Mouse (Mus musculus): Measurements from ENCODE around the gene Abhd15. TPM values are rescaled to one million over a fixed set of nuclear protein-coding genes. Genes with fewer than 3 reads are reported as not detected.

Gene Abhd15
- polyA plus RNA-seq, 1 experiment from 2014 or later = 1.8 TPM

GRCm38 (mm10) chr11:77504377-77504776 is 10.5 kb upstream of the Abhd15 start:
- H3K9me3 ChIP-seq (ENCODE audit: control insufficient read depth, low read length) = no peaks in the 10 kb centered on the region
- no peak overlapping the region for H3K27ac ChIP-seq (replicated peaks; ENCODE audit: low read depth, low read length)
- peaks cover 13% of the 10 kb centered on the region for H3K4me1 ChIP-seq (ENCODE audit: control insufficient read depth, insufficient read depth, low read length)
- H3K4me3 ChIP-seq (replicated peaks; ENCODE audit: low read depth, low read length) = no peak overlapping the region
- DNase-seq = no peak
- peaks cover 78% of the 10 kb centered on the region for H3K36me3 ChIP-seq (ENCODE audit: control insufficient read depth, insufficient read depth, low read length)
- H3K4me2 ChIP-seq (ENCODE audit: low read length) = no peak overlapping the region
- no peaks in the 10 kb centered on the region for H3K27me3 ChIP-seq (ENCODE audit: control insufficient read depth, insufficient read depth, low read length)
- no peak overlapping the region for H3K9ac ChIP-seq (replicated peaks; ENCODE audit: low read length)
- 96% methylated on average over 19 of the region's 19 CpGs for WGBS
- ATAC-seq (ENCODE audit: low FRiP score, low TSS enrichment) = no peak

GRCm38 (mm10) chr11:77505291-77505980 is 9.5 kb upstream of the Abhd15 start:
- 92% methylated on average over 22 of the region's 22 CpGs for WGBS
- Histone ChIP-seq H3K36me3 (ENCODE audit: control insufficient read depth, insufficient read depth, low read length) (peaks cover 67% of the 10 kb centered on the region), H3K4me1 (ENCODE audit: control insufficient read depth, insufficient read depth, low read length) (peaks cover 12% of the 10 kb centered on the region)

DNA sequence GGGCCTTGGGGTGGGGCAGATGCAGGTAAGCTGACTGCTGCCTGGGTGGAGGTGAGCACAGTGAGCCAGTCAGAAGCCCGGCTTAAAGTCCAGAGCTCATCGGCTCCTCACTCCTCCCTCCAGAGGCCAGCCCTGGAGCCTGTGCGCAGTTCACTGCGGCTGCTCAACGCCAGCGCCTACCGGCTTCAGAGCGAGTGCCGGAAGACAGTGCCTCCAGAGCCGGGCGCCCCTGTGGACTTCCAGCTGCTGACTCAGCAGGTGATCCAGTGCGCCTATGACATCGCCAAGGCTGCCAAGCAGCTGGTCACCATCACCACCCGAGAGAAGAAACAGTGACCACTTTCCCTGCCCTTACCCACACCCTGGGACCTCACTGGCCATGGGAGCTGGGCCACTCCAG is 8.6 kb upstream of the Abhd15 start:
- Histone ChIP-seq H3K4me3 (replicated peaks; ENCODE audit: low read depth, low read length) (no peak overlapping the region), H3K9me3 (ENCODE audit: control insufficient read depth, low read length) (no peaks in the 10 kb centered on the region), H3K9ac (replicated peaks; ENCODE audit: low read length) (no peak overlapping the region), H3K36me3 (ENCODE audit: control insufficient read depth, insufficient read depth, low read length) (peaks cover 59% of the 10 kb centered on the region), H3K27ac (replicated peaks; ENCODE audit: low read depth, low read length) (no peak overlapping the region), H3K4me2 (ENCODE audit: low read length) (no peak overlapping the region), H3K27me3 (ENCODE audit: control insufficient read depth, insufficient read depth, low read length) (no peaks in the 10 kb centered on the region), H3K4me1 (ENCODE audit: control insufficient read depth, insufficient read depth, low read length) (peaks cover 5% of the 10 kb centered on the region)
- ATAC-seq (ENCODE audit: low FRiP score, low TSS enrichment) (no peak), DNase-seq (no peak)
- WGBS = 78% methylated on average over 14 of the region's 14 CpGs

More at GRCm38 (mm10) chr11:77505291-77505980, 9.5 kb upstream of the Abhd15 start:
- ATAC-seq (ENCODE audit: low FRiP score, low TSS enrichment) (no peak), DNase-seq (no peak)
- Histone ChIP-seq H3K4me3 (replicated peaks; ENCODE audit: low read depth, low read length) (no peak overlapping the region), H3K27me3 (ENCODE audit: control insufficient read depth, insufficient read depth, low read length) (no peaks in the 10 kb centered on the region), H3K27ac (replicated peaks; ENCODE audit: low read depth, low read length) (no peak overlapping the region), H3K4me2 (ENCODE audit: low read length) (no peak overlapping the region), H3K9me3 (ENCODE audit: control insufficient read depth, low read length) (no peaks in the 10 kb centered on the region), H3K9ac (replicated peaks; ENCODE audit: low read length) (no peak overlapping the region)

DNA sequence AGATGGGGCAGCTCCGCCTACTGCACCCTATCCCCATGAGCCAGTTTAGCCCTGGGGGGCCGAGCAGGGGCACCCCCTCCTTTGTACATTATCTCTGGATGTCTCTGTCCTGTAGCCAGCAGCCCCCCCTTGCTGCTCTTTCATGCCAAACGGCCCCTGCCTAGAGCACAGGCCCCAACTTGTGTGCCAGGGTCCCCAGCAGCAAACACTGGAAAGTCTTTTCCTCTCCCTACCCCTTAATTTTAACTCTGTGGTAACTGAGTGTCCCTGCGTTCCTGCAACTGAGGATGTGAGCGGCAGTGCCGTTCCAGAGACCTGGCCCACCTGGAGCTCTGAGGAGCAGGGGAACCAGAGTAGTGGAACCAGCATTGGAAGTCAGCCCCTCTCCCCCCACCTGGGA is 8.0 kb upstream of the Abhd15 start:
- H3K36me3 ChIP-seq (ENCODE audit: control insufficient read depth, insufficient read depth, low read length) = peaks cover 54% of the 10 kb centered on the region
- ATAC-seq (ENCODE audit: low FRiP score, low TSS enrichment) = no peak

GRCm38 (mm10) chr11:77507426-77507825 is 7.5 kb upstream of the Abhd15 start:
- DNase-seq = no peak
- peaks cover 52% of the 10 kb centered on the region for H3K36me3 ChIP-seq (ENCODE audit: control insufficient read depth, insufficient read depth, low read length)
- no peak for ATAC-seq (ENCODE audit: low FRiP score, low TSS enrichment)

More for the DNA sequence above, 8.0 kb upstream of the Abhd15 start:
- Histone ChIP-seq H3K9ac (replicated peaks; ENCODE audit: low read length) (no peak overlapping the region), H3K4me3 (replicated peaks; ENCODE audit: low read depth, low read length) (no peak overlapping the region), H3K4me2 (ENCODE audit: low read length) (no peak overlapping the region), H3K9me3 (ENCODE audit: control insufficient read depth, low read length) (no peaks in the 10 kb centered on the region), H3K27me3 (ENCODE audit: control insufficient read depth, insufficient read depth, low read length) (no peaks in the 10 kb centered on the region), H3K4me1 (ENCODE audit: control insufficient read depth, insufficient read depth, low read length) (peaks cover 5% of the 10 kb centered on the region), H3K27ac (replicated peaks; ENCODE audit: low read depth, low read length) (no peak overlapping the region)
- 88% methylated on average over 6 of the region's 6 CpGs for WGBS
- no peak for DNase-seq

GRCm38 (mm10) chr11:77508068-77509021 is 6.6 kb upstream of the Abhd15 start:
- H3K36me3 ChIP-seq (ENCODE audit: control insufficient read depth, insufficient read depth, low read length) = peaks cover 44% of the 10 kb centered on the region
- 20% methylated on average over 49 of the region's 49 CpGs for WGBS

More at GRCm38 (mm10) chr11:77507426-77507825, 7.5 kb upstream of the Abhd15 start:
- H3K9ac ChIP-seq (replicated peaks; ENCODE audit: low read length) = no peak overlapping the region
- peaks cover 9% of the 10 kb centered on the region for H3K4me1 ChIP-seq (ENCODE audit: control insufficient read depth, insufficient read depth, low read length)
- no peak overlapping the region for H3K4me2 ChIP-seq (ENCODE audit: low read length)
- peaks cover 3% of the 10 kb centered on the region; the same call in 1 of the 2 replicates for H3K27me3 ChIP-seq (ENCODE audit: control insufficient read depth, insufficient read depth, low read length)
- H3K4me3 ChIP-seq (replicated peaks; ENCODE audit: low read depth, low read length) = no peak overlapping the region
- no peak overlapping the region for H3K27ac ChIP-seq (replicated peaks; ENCODE audit: low read depth, low read length)
- 78% methylated on average over 4 of the region's 4 CpGs for WGBS
- H3K9me3 ChIP-seq (ENCODE audit: control insufficient read depth, low read length) = no peaks in the 10 kb centered on the region

DNA sequence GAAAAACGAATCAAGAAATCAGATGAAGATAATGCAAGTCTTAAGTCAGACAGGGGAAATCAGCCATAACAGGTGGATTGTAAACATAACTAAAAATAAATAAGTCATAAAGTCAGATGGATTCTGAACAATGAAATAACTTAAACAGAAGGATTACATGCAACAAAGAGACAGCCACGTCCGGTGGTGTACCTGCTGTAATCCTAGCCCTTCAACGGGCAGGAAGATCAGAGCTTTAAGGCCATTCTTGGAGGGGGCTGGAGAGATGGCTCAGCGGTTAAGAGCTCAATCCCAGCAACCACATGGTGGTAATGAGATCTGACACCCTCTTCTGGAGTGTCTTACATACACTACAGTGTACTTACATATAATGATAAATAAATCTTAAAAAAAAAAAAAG is 3.6 kb upstream of the Abhd15 start:
- Histone ChIP-seq H3K9me3 (ENCODE audit: control insufficient read depth, low read length) (no peaks in the 10 kb centered on the region), H3K4me3 (replicated peaks; ENCODE audit: low read depth, low read length) (no peak overlapping the region), H3K27me3 (ENCODE audit: control insufficient read depth, insufficient read depth, low read length) (peaks cover 25% of the 10 kb centered on the region), H3K36me3 (ENCODE audit: control insufficient read depth, insufficient read depth, low read length) (peaks cover 14% of the 10 kb centered on the region), H3K27ac (replicated peaks; ENCODE audit: low read depth, low read length) (no peak overlapping the region), H3K4me1 (ENCODE audit: control insufficient read depth, insufficient read depth, low read length) (peaks cover 31% of the 10 kb centered on the region), H3K4me2 (ENCODE audit: low read length) (no peak overlapping the region), H3K9ac (replicated peaks; ENCODE audit: low read length) (no peak overlapping the region)
- ATAC-seq (ENCODE audit: low FRiP score, low TSS enrichment) (no peak), DNase-seq (no peak)
- 75% methylated on average over 5 of the region's 5 CpGs for WGBS

More at GRCm38 (mm10) chr11:77508068-77509021, 6.6 kb upstream of the Abhd15 start:
- Histone ChIP-seq H3K27ac (replicated peaks; ENCODE audit: low read depth, low read length) (no peak overlapping the region), H3K4me2 (ENCODE audit: low read length) (peak overlapping the region; percentile 53), H3K9ac (replicated peaks; ENCODE audit: low read length) (peak overlapping the region; percentile 29; the same call in 1 of the 2 replicates), H3K4me3 (replicated peaks; ENCODE audit: low read depth, low read length) (peak overlapping the region; percentile 20), H3K27me3 (ENCODE audit: control insufficient read depth, insufficient read depth, low read length) (peaks cover 4% of the 10 kb centered on the region), H3K9me3 (ENCODE audit: control insufficient read depth, low read length) (no peaks in the 10 kb centered on the region), H3K4me1 (ENCODE audit: control insufficient read depth, insufficient read depth, low read length) (peaks cover 11% of the 10 kb centered on the region)
- DNase-seq = peak; percentile 91
- ATAC-seq (ENCODE audit: low FRiP score, low TSS enrichment) = peak; percentile 37; the same call in 1 of the 2 replicates

DNA sequence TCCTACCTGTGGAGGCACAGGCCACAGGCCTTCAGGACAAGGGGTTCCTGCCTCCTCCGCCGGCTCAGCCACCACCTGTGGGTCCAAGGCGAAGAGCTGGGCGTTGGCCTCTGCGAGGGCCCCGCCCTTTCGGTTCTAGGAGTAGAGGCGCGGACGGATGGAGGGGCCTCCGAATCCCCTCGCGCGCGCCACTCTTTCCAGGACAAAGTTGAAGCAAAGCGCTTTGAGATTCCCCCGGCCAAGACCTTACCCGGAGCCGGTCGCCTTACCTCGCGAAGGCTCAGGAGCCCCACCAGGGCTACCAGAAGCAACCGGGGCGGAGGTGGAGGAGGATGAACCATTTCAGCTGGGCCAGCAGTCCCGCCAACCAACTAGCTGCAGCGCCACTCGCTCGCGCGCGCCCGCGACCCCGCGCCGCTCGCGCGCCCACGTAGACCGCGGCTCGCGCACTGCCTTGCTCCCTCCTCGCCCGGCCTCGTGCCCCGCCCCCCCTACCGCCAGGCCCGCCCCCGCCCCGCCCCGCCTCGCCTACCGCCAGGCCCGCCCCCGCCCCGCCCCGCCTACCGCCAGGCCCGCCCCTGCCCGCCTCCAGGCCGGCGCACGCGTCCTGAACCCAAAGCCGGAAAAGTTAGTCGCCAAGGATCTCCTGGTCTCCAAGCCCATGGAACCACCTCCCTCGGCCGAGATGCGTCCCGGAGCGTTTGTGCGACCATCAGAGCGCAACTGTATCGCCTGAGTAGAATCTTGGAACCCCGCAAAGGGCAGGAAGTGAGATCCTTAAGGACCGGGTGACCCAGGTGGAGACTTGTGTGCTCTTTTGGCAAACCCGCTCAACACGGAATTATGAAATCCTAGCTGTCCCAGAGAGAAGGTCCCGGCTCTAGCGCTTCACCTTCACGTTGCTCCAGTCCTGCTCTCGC is 1.8 kb upstream of the Abhd15 start:
- WGBS = under 1% methylated on average over 79 of the region's 84 CpGs
- peak overlapping the region; percentile 58 for H3K4me3 ChIP-seq (replicated peaks; ENCODE audit: low read depth, low read length)
- ATAC-seq (ENCODE audit: low FRiP score, low TSS enrichment) (peak; percentile 69), DNase-seq (peak; percentile 89)
- peak overlapping the region; percentile 55 for H3K9ac ChIP-seq (replicated peaks; ENCODE audit: low read length)
- H3K27ac ChIP-seq (replicated peaks; ENCODE audit: low read depth, low read length) = no peak overlapping the region
- peaks cover 34% of the 10 kb centered on the region for H3K4me1 ChIP-seq (ENCODE audit: control insufficient read depth, insufficient read depth, low read length)
- no peaks in the 10 kb centered on the region for H3K9me3 ChIP-seq (ENCODE audit: control insufficient read depth, low read length)
- peaks cover 36% of the 10 kb centered on the region for H3K27me3 ChIP-seq (ENCODE audit: control insufficient read depth, insufficient read depth, low read length)
- H3K4me2 ChIP-seq (ENCODE audit: low read length) = peak overlapping the region; percentile 98
- no peaks in the 10 kb centered on the region for H3K36me3 ChIP-seq (ENCODE audit: control insufficient read depth, insufficient read depth, low read length)
